Mouse (Mus musculus): ENCODE data around the gene Hexb. TPM values are rescaled to one million over a fixed set of nuclear protein-coding genes. Genes with fewer than 3 reads are reported as not detected.

The Hexb gene
- 32.3 and 34.7 TPM in 2 replicates for polyA plus RNA-seq (2015; fragmentation: Nextera tagmentation; extraction: Ambion mirVana)

DNA sequence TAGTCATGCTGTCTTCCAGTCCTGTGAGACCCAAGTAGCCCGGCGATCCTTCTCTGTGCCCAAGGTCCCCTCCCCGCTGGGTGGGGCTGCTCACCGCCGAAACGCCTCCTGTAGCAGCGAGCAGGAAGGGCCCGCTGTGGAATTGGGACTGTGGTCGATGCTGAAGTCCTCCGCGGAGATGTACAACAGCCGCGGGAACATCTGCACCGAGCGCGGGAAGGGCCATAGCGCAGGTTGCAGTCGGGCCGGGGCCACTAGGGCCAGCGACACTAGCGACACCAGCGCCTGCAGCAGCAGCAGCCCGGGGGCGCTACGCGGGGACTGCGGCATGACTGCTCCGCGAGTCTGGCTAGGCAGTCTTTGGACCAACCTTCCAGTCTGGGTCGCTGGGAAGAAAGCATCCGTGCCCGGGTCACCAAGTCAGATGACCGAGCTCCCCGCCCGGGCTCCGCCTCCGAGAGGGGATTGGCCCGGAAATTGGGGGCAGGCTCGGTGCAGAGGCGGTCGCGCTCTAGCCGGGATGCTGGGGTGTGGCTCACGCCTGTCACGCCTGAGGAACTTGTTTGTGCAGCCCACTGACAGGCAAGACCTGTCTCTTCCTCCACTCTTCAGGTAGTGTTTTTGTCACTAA is at the start of gene Hexb:
Gene Hexb (minus strand): TSS at position 426 of the 631 bp plus-strand sequence.
- peak; percentile 89 for ATAC-seq (ENCODE audit: borderline replicate concordance, extremely low read depth, low FRiP score, low TSS enrichment)
- Histone ChIP-seq H3K4me3 (peak within 1 kb of the TSS; percentile 62), H3K9ac (peak within 1 kb of the TSS; percentile 35), H3K9me3 (no peaks in the 10 kb centered on the region), H3K4me1 (no peaks in the 10 kb centered on the region), H3K27me3 (no peaks in the 10 kb centered on the region), H3K27ac (peak within 1 kb of the TSS; percentile 52), H3K4me2 (peak within 1 kb of the TSS; percentile 77), H3K36me3 (no peaks in the 10 kb centered on the region)
- WGBS = under 1% methylated on average over 45 of the region's 45 CpGs

DNA sequence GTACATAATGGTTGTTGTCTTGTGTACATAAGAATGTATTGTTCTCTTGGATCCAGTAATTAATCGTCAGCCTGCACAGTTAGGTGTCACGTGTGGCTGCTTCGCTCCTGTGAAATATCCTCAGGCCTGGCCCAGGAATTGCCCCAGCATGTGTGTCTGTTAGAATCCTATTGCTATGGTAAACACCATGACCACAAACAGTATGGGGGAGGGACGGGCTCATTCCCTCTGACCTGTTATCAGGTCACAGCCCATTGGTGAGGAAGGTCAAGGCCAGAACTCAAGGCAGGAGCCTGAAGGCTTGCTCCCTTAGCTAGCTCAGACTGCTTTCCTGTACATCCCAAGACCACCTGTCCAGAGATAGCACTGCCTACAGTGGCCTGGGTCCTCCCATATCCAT is 49.6 kb upstream of the Hexb start:
- no peak overlapping the region for H3K9ac ChIP-seq
- peaks cover 67% of the 10 kb centered on the region for H3K36me3 ChIP-seq
- ATAC-seq (ENCODE audit: borderline replicate concordance, extremely low read depth, low FRiP score, low TSS enrichment) = no peak
- H3K27me3 ChIP-seq = no peaks in the 10 kb centered on the region
- WGBS = 69% methylated on average over 4 of the region's 4 CpGs
- H3K4me1 ChIP-seq = peaks cover 70% of the 10 kb centered on the region
- no peak overlapping the region for H3K4me2 ChIP-seq
- H3K4me3 ChIP-seq = no peak overlapping the region
- H3K27ac ChIP-seq = no peak overlapping the region
- H3K9me3 ChIP-seq = no peaks in the 10 kb centered on the region

DNA sequence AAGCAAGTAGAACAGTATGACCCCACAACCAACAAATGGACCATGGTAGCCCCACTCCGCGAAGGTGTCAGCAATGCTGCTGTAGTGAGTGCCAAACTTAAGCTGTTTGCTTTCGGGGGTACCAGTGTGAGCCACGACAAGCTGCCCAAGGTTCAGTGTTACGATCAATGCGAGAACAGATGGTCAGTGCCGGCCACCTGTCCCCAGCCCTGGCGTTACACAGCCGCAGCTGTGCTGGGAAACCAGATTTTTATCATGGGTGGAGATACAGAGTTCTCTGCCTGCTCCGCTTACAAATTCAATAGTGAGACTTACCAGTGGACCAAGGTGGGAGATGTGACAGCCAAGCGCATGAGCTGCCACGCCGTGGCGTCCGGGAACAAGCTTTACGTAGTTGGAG is 48.1 kb upstream of the Hexb start:
- Histone ChIP-seq H3K27ac (no peak overlapping the region), H3K9ac (no peak overlapping the region), H3K4me3 (no peak overlapping the region), H3K4me2 (no peak overlapping the region), H3K9me3 (no peaks in the 10 kb centered on the region), H3K27me3 (no peaks in the 10 kb centered on the region), H3K36me3 (peaks cover 52% of the 10 kb centered on the region), H3K4me1 (peaks cover 69% of the 10 kb centered on the region)
- ATAC-seq (ENCODE audit: borderline replicate concordance, extremely low read depth, low FRiP score, low TSS enrichment) = no peak
- 87% methylated on average over 16 of the region's 16 CpGs for WGBS

DNA sequence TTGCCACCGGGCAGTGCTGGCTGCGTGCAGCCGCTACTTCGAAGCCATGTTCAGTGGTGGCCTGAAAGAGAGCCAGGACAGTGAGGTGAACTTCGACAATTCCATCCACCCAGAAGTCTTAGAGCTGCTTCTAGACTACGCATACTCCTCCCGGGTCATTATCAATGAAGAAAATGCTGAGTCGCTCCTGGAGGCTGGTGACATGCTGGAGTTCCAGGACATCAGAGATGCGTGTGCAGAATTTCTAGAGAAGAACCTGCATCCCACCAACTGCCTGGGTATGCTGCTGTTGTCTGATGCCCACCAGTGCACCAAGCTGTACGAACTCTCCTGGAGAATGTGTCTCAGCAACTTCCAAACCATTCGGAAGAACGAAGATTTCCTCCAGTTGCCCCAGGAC is 47.0 kb upstream of the Hexb start:
- H3K9me3 ChIP-seq = no peaks in the 10 kb centered on the region
- ATAC-seq (ENCODE audit: borderline replicate concordance, extremely low read depth, low FRiP score, low TSS enrichment) = no peak
- H3K27ac ChIP-seq = no peak overlapping the region
- 87% methylated on average over 12 of the region's 12 CpGs for whole genome bisulfite sequencing
- H3K27me3 ChIP-seq = no peaks in the 10 kb centered on the region
- peaks cover 59% of the 10 kb centered on the region for H3K4me1 ChIP-seq
- peak overlapping the region; percentile 88; the same call in 1 of the 2 replicates for H3K4me2 ChIP-seq
- no peak overlapping the region for H3K4me3 ChIP-seq
- H3K36me3 ChIP-seq = peaks cover 44% of the 10 kb centered on the region
- H3K9ac ChIP-seq = no peak overlapping the region

DNA sequence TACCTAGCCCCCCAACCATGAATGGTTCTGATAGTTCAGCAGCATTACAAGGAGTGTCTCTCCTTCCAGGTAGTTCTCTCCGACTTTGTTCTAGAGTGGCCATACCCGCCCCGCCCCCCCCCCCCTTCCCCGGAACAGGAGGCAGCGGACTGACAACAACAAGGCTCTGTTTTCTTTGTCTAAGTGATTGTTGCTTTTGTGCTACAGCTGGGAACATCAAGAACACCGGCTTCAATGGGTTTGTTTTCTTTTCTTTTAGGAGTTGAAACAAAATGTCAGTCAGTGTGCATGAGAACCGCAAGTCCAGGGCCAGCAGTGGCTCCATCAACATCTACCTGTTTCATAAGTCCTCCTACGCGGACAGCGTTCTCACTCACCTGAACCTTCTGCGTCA is 46.6 kb upstream of the Hexb start:
- H3K36me3 ChIP-seq = peaks cover 42% of the 10 kb centered on the region
- H3K4me1 ChIP-seq = peaks cover 58% of the 10 kb centered on the region
- no peaks in the 10 kb centered on the region for H3K27me3 ChIP-seq
- H3K4me3 ChIP-seq = peak overlapping the region; percentile 88; the same call in 1 of the 2 replicates
- no peak overlapping the region for H3K9ac ChIP-seq
- H3K9me3 ChIP-seq = no peaks in the 10 kb centered on the region
- H3K27ac ChIP-seq = peak overlapping the region; percentile 53
- no peak for ATAC-seq (ENCODE audit: borderline replicate concordance, extremely low read depth, low FRiP score, low TSS enrichment)
- H3K4me2 ChIP-seq = peak overlapping the region; percentile 88
- 54% methylated on average over 11 of the region's 11 CpGs for WGBS

DNA sequence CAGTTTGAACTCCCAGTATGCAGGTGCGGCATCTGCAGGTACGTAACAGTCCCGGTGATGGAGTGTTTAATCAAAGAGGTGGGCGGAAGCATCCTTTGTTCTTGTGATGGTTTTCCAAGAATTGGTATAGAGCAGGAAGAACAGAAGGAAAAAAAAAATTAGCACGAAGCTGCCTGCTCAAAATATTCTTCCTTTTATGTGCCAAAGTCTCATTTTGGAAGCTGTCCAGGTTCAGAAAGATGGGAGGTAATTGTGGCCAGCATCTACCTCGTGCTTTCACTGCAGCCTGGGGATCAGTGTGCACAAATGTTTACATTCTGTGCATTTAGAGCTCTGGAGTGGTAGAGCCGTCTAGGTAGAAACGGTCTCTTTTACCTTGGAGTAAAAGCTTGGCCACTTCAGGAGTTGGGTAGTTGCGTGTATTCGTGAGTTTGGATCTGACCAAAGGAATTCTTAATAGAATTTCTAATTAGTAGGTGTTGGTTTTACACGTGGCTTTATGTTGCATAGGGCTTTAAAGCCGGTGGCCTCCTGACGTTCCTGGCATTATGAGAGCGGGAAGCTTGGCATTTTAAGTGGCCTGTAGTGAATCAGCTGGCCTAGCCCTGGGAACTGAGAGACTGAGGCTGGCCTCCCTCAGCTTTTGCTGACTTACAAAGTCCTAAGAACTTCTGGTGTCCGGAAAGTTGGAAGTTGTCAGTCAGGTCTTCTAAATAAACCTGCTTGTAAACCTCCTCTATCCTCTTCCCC is 46.0 kb upstream of the Hexb start:
- H3K27ac ChIP-seq = peak overlapping the region; percentile 53
- H3K36me3 ChIP-seq = peaks cover 36% of the 10 kb centered on the region
- H3K4me1 ChIP-seq = peaks cover 58% of the 10 kb centered on the region
- 35% methylated on average over 15 of the region's 15 CpGs for WGBS
- peak overlapping the region; percentile 88 for H3K4me3 ChIP-seq
- no peaks in the 10 kb centered on the region for H3K9me3 ChIP-seq
- H3K27me3 ChIP-seq = no peaks in the 10 kb centered on the region
- ATAC-seq (ENCODE audit: borderline replicate concordance, extremely low read depth, low FRiP score, low TSS enrichment) = no peak
- H3K4me2 ChIP-seq = peak overlapping the region; percentile 88
- peak overlapping the region; percentile 88 for H3K9ac ChIP-seq

DNA sequence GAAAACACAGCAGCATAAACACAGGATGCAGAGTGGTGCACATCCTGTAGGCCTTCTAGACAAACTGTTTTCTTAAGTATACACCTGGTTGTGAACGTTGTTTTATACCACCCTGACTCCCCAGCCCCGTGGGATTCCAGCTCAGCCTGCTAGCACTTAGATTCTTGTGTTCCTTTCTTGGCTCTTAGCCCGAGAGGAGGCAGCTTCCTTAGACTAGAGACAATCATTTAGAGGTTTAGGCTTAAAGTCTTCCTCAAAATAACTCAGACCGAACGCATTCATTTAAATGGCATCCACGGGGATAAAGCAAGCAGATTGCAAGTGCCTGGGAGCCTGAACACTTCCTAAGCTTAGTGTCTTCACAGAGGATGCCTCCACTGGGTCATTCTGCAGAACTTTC is 44.6 kb upstream of the Hexb start:
- peak overlapping the region; percentile 88 for H3K4me2 ChIP-seq
- peaks cover 24% of the 10 kb centered on the region for H3K36me3 ChIP-seq
- no peaks in the 10 kb centered on the region for H3K9me3 ChIP-seq
- no peak for ATAC-seq (ENCODE audit: borderline replicate concordance, extremely low read depth, low FRiP score, low TSS enrichment)
- WGBS = 3% methylated on average over 6 of the region's 6 CpGs
- H3K4me1 ChIP-seq = peaks cover 59% of the 10 kb centered on the region
- peak overlapping the region; percentile 98 for H3K27ac ChIP-seq
- H3K4me3 ChIP-seq = peak overlapping the region; percentile 88
- no peaks in the 10 kb centered on the region for H3K27me3 ChIP-seq
- H3K9ac ChIP-seq = peak overlapping the region; percentile 88

DNA sequence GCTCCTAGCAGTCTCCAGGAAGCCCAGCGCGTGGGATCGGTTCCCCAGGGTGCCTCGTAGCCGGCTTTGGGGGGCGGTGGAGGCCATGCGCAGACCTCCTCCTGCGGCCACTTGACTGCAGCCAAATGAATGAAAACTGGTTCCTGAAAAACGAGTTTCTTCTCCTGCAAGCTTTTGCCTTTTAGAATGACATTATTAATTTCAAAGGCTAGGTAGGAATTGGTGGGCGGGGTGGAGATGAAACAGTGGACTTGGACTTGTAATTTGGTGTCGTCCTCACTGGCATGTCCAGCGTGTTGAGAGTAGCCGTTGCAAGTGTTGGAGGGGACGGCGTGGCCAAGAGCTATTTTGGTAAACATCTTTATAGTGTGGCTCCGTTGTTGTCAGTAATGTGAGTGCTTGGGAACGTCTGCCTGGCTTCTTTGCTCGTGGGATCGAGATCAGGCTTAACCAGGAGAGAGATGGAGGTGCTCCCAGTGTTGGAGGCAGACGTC is 43.7 kb upstream of the Hexb start:
- Histone ChIP-seq H3K4me1 (peaks cover 61% of the 10 kb centered on the region), H3K27me3 (no peaks in the 10 kb centered on the region), H3K9me3 (no peaks in the 10 kb centered on the region), H3K9ac (peak overlapping the region; percentile 88), H3K4me2 (peak overlapping the region; percentile 88), H3K4me3 (peak overlapping the region; percentile 88), H3K36me3 (peaks cover 19% of the 10 kb centered on the region), H3K27ac (peak overlapping the region; percentile 98)
- no peak for ATAC-seq (ENCODE audit: borderline replicate concordance, extremely low read depth, low FRiP score, low TSS enrichment)
- under 1% methylated on average over 20 of the region's 20 CpGs for WGBS

DNA sequence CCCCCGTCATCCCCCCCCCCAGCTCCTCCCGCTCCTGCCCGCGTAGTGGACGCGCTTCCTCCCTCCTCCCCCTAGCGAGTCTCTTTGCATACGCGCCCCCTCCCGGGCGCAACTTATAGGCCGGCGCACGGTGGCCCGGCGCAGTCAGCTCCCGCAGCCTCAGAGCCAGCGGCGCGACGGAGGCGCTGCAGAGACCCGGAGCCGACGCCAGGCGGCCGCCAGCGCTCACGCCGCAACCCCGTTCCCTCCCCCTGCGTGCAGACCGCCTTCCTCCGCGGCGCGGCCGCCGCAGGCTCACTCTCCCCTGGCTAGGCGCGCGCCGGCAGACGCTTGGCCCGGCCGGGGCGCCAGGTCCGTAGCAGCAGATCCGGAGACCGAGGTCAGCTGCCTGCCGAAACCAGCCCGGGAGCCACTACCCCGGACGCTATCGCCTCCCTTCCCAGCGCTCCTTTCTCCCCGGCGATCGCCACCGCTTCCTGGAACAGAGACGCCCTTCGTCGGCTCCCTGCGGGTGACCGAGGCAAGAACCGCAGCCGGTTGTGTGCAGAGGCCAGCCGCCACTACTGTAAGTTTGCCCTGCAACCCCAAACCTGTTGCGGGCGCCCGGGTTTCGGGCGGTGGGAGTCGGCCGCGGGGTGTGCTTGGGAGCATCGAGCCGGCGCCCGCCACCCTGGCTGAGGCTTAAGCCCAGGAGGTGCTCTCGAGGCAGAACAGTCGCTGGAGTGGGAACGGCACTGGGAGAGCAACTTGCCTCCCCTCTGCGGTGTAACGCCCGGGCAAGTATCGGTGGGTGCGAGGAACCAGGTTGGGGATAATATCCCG is 43.0 kb upstream of the Hexb start, which contains the start of gene Enc1:
Gene Enc1 (plus strand): TSS at position 141 of the 822 bp plus-strand sequence.
- Histone ChIP-seq H3K9ac (peak within 1 kb of the TSS; percentile 88), H3K9me3 (no peaks in the 10 kb centered on the region), H3K27me3 (no peaks in the 10 kb centered on the region), H3K4me2 (peak within 1 kb of the TSS; percentile 88), H3K4me3 (peak within 1 kb of the TSS; percentile 88), H3K4me1 (peaks cover 61% of the 10 kb centered on the region), H3K27ac (peak within 1 kb of the TSS; percentile 98), H3K36me3 (peaks cover 13% of the 10 kb centered on the region)
- ATAC-seq (ENCODE audit: borderline replicate concordance, extremely low read depth, low FRiP score, low TSS enrichment) = peak; percentile 92
- WGBS = under 1% methylated on average over 67 of the region's 89 CpGs

DNA sequence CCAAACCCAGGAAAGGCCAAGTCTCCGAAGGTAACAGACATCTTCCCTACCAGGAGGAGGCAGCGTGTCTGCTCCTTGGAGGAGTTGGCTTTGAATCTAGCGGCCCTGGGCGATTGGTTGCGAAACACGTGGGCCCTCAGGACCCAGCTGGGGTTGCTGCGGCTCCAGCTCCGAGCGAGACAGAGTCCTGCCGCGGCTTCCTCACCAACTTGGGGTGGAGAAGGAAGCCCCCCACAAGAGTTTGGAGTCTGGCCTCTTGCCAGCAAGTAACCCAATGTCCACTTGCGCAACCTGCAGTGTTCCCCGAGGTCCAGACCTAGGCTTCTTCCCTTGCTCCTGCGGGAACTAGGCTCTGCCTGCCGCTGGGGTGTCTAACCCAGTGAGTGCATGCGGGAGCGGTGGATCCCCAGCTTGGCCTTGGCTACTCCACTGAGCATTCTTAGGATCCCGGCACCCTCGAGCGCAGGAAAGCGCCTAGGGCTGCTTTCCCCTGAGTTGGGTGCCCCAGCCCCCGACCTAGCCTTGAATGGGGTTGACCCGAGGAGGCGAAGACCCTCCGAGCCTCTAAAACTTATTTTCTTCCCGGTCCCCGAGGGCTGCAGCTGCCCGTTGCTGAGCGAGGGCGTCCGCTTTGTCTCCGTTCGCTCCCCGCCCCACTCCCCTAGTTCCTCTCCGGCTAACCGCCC is 42.3 kb upstream of the Hexb start:
- WGBS = under 1% methylated on average over 36 of the region's 36 CpGs
- Histone ChIP-seq H3K36me3 (peaks cover 5% of the 10 kb centered on the region; the same call in 1 of the 2 replicates), H3K4me3 (peak overlapping the region; percentile 88), H3K9me3 (no peaks in the 10 kb centered on the region), H3K27ac (peak overlapping the region; percentile 98), H3K27me3 (no peaks in the 10 kb centered on the region), H3K9ac (peak overlapping the region; percentile 73), H3K4me2 (peak overlapping the region; percentile 88), H3K4me1 (peaks cover 62% of the 10 kb centered on the region)
- ATAC-seq (ENCODE audit: borderline replicate concordance, extremely low read depth, low FRiP score, low TSS enrichment) = peak; percentile 68
